Mouse (Mus musculus) lung, adult 2 months (tissue): ENCODE measurements around the gene Limk2.

Experiments used
- CTCF ChIP-seq: fragments of 200-500 bp; IDR thresholded peaks from 2 replicates; pipeline ENCODE4 v1.5.1; 2011; ENCODE audit warnings: mild to moderate bottlenecking, low read length, control low read depth; ENCODE audit not compliant: insufficient read depth
- POLR2A ChIP-seq: fragments of 200-500 bp; IDR thresholded peaks from 2 replicates; pipeline ENCODE4 v1.6.1; 2011; ENCODE audit warnings: low read depth, mild to moderate bottlenecking, control low read depth, low read length, borderline replicate concordance; ENCODE audit errors: extremely low read depth

- TF ChIP-seq POLR2A (no peak), CTCF (no peak)
Measured at GRCm38 (mm10) chr11:3368983-3369382, 40.0 kb downstream of the Limk2 start.
